Mouse (Mus musculus) neutrophil, adult 5-6 weeks (primary cell): ENCODE data around the gene Mrgpra2a. TPM values are rescaled to one million over a fixed set of nuclear protein-coding genes. Genes with fewer than 3 reads are reported as not detected.
"Not testable (repeated sequence)": the region's sequence is repeated elsewhere in the genome, so short reads cannot be mapped to it uniquely, and the experiment has no call there.

ENCODE experiments used
- ATAC-seq: fragments of 151-379, 151-347 bp; 2 replicates; pipeline ENCODE4 v1.8.0; 2017; ENCODE audit warnings: mild to moderate bottlenecking, moderate TSS enrichment; ENCODE audit not compliant: insufficient number of reproducible peaks, poor library complexity, low FRiP score, severe bottlenecking; ENCODE audit errors: extremely low read depth
- total RNA-seq: library from RNA; stranded (forward); fragments of 200-1000 nt; gene quantifications from 2 replicates; pipeline ENCODE4 v1.2.3, GENCODE M21; 2017

Gene Mrgpra2a
- total RNA-seq: 3.3 and 6.9 TPM in 2 replicates

DNA sequence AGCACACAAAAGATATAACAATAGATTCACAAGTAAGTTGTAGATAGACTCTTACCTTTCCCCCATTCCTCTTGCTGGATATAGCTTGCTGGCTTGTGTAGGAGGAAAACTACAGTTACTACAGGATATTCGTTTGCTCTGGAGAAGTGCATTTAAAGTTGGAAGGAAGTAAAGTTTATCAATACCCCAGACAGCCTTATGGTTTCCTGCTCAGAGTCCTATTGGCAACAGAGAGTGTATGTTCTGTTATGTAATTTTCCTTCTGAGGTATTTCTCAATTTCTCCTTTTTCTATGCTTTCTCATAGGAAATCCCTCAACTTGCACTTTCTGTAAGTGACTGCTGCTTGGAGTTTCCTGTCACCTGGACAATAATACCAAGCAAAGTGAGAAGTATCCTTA, at the start of gene Mrgpra2a:
TSS of gene Mrgpra2a (minus strand) at position 125 of the 400 bp plus-strand sequence.
- 0 out of 2 replicates have a peak, but pooled peaks have one; percentile 23 for ATAC-seq

DNA sequence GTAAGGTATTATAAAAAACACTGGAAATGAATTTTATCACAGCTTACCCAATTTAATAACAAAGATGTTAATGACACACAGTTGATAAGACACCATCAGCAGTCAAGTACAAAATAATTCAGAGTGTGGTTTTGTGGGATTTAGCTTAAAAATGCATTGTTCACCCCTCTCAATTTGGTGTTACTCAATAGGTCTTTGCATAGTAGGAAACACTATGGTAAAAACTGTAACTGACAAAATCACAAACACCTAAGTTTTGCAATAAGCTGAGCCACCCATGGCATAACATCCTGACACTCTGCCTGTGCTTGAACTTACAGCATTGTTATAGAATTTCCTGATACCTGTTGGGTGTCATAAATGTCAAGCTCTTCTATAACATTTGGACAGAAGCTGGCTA, 39.3 kb upstream of the Mrgpra2a start:
- not testable (repeated sequence) for ATAC-seq

DNA sequence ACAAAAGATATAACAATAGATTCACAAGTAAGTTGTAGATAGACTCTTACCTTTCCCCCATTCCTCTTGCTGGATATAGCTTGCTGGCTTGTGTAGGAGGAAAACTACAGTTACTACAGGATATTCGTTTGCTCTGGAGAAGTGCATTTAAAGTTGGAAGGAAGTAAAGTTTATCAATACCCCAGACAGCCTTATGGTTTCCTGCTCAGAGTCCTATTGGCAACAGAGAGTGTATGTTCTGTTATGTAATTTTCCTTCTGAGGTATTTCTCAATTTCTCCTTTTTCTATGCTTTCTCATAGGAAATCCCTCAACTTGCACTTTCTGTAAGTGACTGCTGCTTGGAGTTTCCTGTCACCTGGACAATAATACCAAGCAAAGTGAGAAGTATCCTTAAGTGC, 37.5 kb upstream of the Mrgpra2a start:
- not testable (repeated sequence) for ATAC-seq

DNA sequence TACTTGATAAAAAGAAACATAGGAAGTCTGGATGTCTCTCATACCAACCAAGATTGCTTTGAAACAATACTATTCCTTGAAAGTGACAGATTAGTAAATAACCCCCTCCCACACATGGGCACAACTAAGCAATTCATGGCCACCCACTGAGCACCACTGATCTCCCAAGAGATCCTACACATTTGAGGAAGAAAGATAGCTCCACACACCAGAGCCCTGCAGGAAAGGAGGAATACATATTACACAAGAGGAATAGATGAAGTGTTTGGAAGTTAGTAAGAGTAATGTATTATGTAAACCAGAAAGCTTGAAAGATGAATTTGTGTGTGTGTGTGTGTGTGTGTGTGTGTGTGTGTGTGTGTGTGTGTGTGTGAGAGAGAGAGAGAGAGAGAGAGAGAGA, 31.2 kb upstream of the Mrgpra2a start:
- not testable (repeated sequence) for ATAC-seq

DNA sequence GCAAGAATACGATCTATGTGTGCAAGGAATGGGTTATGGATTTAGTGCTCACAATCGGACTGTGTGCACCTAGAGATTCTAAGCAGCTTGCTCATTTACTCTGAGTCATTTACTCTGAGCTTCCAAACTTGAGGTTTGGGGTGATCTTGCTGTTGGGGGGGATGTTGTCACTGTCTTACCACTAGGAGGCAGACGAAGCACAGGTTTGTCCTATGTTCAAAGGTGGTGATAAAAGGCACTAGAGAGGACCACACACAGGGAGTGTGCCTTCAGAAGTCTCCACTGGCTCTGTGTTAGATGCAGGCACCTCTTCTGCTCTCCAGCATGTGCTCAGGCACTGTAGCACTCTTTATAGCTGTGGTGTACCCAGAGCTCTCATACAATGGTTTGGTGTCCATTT, 22.0 kb upstream of the Mrgpra2a start:
- ATAC-seq: 0 out of 2 replicates have a peak, but pooled peaks have one; percentile 48

DNA sequence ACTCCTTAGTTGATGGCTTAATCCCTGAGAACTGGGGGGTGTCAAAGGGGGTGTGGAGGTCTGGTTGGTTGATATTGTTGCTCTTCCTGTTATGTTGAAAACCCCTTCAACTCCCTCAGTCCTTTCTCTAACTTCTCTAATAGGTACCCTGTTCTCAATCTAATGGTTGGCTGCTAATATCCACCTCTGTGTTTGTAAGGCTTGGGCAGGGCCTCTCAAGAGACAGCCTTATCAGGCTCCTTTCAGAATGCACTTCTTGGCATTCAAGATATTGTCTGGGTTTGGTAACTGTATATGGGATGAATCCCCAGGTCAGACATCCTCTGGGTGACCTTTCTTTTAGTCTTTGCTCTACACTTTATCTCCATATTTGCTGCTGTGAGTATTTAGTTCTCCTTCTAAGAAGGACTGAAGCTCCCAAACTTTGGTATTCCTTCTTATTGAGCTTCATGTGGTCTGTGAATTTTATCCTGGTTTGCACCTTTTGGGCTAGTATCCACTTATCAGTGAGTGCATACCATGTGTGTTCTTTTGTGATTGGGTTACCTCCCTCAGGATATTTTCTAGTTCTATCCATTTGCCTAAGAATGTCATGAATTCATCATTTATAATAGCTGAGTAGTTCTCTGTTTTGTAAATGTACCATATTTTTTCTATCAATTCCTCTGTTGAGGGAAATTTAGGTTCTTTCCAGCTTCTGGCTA, 13.5 kb upstream of the Mrgpra2a start:
- not testable (repeated sequence) for ATAC-seq

DNA sequence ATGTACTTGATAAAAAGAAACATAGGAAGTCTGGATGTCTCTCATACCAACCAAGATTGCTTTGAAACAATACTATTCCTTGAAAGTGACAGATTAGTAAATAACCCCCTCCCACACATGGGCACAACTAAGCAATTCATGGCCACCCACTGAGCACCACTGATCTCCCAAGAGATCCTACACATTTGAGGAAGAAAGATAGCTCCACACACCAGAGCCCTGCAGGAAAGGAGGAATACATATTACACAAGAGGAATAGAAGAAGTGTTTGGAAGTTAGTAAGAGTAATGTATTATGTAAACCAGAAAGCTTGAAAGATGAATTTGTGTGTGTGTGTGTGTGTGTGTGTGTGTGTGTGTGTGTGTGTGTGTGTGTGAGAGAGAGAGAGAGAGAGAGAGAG, 6.2 kb downstream of the Mrgpra2a start:
- ATAC-seq: not testable (repeated sequence)

DNA sequence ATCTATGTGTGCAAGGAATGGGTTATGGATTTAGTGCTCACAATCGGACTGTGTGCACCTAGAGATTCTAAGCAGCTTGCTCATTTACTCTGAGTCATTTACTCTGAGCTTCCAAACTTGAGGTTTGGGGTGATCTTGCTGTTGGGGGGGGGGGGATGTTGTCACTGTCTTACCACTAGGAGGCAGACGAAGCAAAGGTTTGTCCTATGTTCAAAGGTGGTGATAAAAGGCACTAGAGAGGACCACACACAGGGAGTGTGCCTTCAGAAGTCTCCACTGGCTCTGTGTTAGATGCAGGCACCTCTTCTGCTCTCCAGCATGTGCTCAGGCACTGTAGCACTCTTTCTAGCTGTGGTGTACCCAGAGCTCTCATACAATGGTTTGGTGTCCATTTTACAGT, 15.5 kb downstream of the Mrgpra2a start:
- ATAC-seq: not testable (repeated sequence)

DNA sequence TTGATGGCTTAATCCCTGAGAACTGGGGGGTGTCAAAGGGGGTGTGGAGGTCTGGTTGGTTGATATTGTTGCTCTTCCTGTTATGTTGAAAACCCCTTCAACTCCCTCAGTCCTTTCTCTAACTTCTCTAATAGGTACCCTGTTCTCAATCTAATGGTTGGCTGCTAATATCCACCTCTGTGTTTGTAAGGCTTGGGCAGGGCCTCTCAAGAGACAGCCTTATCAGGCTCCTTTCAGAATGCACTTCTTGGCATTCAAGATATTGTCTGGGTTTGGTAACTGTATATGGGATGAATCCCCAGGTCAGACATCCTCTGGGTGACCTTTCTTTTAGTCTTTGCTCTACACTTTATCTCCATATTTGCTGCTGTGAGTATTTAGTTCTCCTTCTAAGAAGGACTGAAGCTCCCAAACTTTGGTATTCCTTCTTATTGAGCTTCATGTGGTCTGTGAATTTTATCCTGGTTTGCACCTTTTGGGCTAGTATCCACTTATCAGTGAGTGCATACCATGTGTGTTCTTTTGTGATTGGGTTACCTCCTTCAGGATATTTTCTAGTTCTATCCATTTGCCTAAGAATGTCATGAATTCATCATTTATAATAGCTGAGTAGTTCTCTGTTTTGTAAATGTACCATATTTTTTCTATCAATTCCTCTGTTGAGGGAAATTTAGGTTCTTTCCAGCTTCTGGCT, 24.0 kb downstream of the Mrgpra2a start:
- not testable (repeated sequence) for ATAC-seq

DNA sequence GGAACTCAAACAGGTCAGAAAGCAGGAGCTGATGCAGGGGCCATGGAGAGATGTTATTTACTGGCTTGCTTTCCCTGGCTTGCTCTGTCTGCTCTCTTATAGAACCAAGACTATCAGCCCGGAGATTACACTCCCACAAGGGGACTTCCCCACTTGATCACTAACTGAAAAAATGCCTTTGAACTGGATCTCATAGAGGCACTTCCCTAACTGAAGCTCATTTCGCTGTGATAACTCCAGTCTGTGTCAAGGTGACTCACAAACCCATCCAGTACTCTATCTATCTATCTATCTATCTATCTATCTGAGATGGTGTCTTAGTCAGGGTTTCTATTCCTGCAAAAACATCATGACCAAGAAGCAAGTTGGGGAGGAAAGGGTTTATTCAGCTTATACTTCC, 41.3 kb downstream of the Mrgpra2a start:
- ATAC-seq: no peak

DNA sequence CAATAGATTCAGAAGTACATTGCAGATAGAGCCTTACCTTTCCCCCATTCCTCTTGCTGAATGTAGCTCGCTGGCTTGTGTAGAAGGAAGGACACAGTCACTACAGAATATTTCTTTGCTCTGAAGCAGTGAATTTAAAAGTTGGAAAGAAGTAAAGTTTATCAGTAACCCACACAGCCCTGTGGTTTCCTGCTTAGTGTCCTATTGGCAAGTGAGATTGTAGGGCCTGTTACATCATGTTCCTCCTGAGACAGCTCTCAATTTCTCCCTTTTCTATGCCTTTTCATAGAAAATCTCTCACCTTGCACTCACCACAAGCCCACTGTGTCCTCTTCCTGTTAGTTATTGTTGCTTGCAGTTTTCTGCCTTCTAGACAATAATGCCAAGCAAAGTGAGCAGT, 42.4 kb downstream of the Mrgpra2a start:
- no peak for ATAC-seq

DNA sequence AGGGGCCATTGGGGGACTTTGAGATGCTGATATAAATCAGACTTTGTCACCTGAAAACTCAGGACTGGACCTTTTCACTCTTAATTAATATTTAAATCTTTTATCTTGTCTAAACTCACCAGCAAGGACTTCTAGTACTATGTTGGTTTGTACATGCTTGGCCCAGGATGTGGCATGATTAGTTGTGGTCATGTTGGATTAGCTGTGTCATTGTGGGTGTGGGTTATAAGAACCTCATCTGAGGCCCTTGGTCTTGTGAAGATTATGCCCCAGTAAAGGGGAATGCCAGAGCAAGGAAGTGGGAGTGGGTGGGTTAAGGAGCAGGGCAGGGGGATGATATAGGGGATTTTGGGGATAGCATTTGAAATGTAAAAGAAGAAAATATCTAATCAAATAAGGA, 50.8 kb downstream of the Mrgpra2a start:
- no peak for ATAC-seq

Other genes starting within 250 kb of the Mrgpra2a start
- gene Mrgpra6, start 247.2 kb downstream of the Mrgpra2a start, total RNA-seq: not detected in 2 replicates
- not detected in 2 replicates for gene Mrgpra9, start 199.3 kb downstream of the Mrgpra2a start, total RNA-seq
- gene Mrgpra1, start 97.9 kb downstream of the Mrgpra2a start, total RNA-seq: not detected in 2 replicates
- 35.1 and 42.4 TPM in 2 replicates for gene Mrgpra2b, start 76.7 kb upstream of the Mrgpra2a start, total RNA-seq
- gene Mrgpra3, start 149.2 kb upstream of the Mrgpra2a start, total RNA-seq: not detected in 2 replicates